Mouse (Mus musculus): ENCODE measurements around the gene Zfp536. TPM values are rescaled to one million over a fixed set of nuclear protein-coding genes. Genes with fewer than 3 reads are reported as not detected.

Gene Zfp536
- polyA plus RNA-seq, 1 experiment from 2014 or later, result 3.7 TPM

GRCm38 (mm10) chr7:37809908-37810307 is 36.5 kb upstream of the Zfp536 start:
- 88% methylated on average over 5 of the region's 5 CpGs for WGBS
- ATAC-seq (replicated peaks; ENCODE audit: low FRiP score, low read depth), result no peak
- Histone ChIP-seq H3K4me3 (replicated peaks; ENCODE audit: low read depth, low read length) (no peak overlapping the region), H3K9ac (ENCODE audit: low read depth, low read length) (no peak overlapping the region), H3K4me1 (replicated peaks; ENCODE audit: insufficient read depth, low read length) (no peaks in the 10 kb centered on the region), H3K27me3 (ENCODE audit: insufficient read depth, low read length) (no peaks in the 10 kb centered on the region), H3K4me2 (ENCODE audit: low read length) (no peak overlapping the region), H3K9me3 (replicated peaks; ENCODE audit: low read length) (no peaks in the 10 kb centered on the region), H3K36me3 (ENCODE audit: insufficient read depth, low read length) (no peaks in the 10 kb centered on the region), H3K27ac (no peak overlapping the region)
- TF ChIP-seq CTCF (IDR thresholded peaks at IDR 0.05; ENCODE audit: low read depth), result no peak
- no peak for DNase-seq (ENCODE audit: low spot score)

- Histone ChIP-seq H3K4me1 (replicated peaks; ENCODE audit: insufficient read depth, low read length) (no peaks in the 10 kb centered on the region), H3K9me3 (replicated peaks; ENCODE audit: low read length) (no peaks in the 10 kb centered on the region), H3K36me3 (ENCODE audit: insufficient read depth, low read length) (no peaks in the 10 kb centered on the region), H3K27me3 (ENCODE audit: insufficient read depth, low read length) (no peaks in the 10 kb centered on the region), H3K9ac (ENCODE audit: low read depth, low read length) (no peak overlapping the region), H3K27ac (no peak overlapping the region), H3K4me3 (replicated peaks; ENCODE audit: low read depth, low read length) (no peak overlapping the region), H3K4me2 (ENCODE audit: low read length) (no peak overlapping the region)
- WGBS, result 90% methylated on average over 4 of the region's 4 CpGs
- ATAC-seq (replicated peaks; ENCODE audit: low FRiP score, low read depth), result no peak
- no peak for TF ChIP-seq CTCF (IDR thresholded peaks at IDR 0.05; ENCODE audit: low read depth)
- no peak for DNase-seq (ENCODE audit: low spot score)
Observed at GRCm38 (mm10) chr7:37809001-37809400, 35.6 kb upstream of the Zfp536 start.

GRCm38 (mm10) chr7:37801160-37801559 is 27.7 kb upstream of the Zfp536 start:
- TF ChIP-seq CTCF (IDR thresholded peaks at IDR 0.05; ENCODE audit: low read depth), result no peak
- no peaks in the 10 kb centered on the region for H3K36me3 ChIP-seq (ENCODE audit: insufficient read depth, low read length)
- DNase-seq (ENCODE audit: low spot score) (no peak), ATAC-seq (replicated peaks; ENCODE audit: low FRiP score, low read depth) (no peak)
- no peak overlapping the region for H3K9ac ChIP-seq (ENCODE audit: low read depth, low read length)
- H3K27ac ChIP-seq, result no peak overlapping the region
- H3K4me3 ChIP-seq (replicated peaks; ENCODE audit: low read depth, low read length), result no peak overlapping the region
- no peaks in the 10 kb centered on the region for H3K27me3 ChIP-seq (ENCODE audit: insufficient read depth, low read length)
- no peak overlapping the region for H3K4me2 ChIP-seq (ENCODE audit: low read length)
- WGBS, result 61% methylated on average over 3 of the region's 3 CpGs
- H3K9me3 ChIP-seq (replicated peaks; ENCODE audit: low read length), result no peaks in the 10 kb centered on the region
- H3K4me1 ChIP-seq (replicated peaks; ENCODE audit: insufficient read depth, low read length), result no peaks in the 10 kb centered on the region

GRCm38 (mm10) chr7:37788721-37789120 is 15.3 kb upstream of the Zfp536 start:
- WGBS, result 71% methylated on average over 4 of the region's 4 CpGs
- Histone ChIP-seq H3K4me2 (ENCODE audit: low read length) (no peak overlapping the region), H3K36me3 (ENCODE audit: insufficient read depth, low read length) (no peaks in the 10 kb centered on the region), H3K4me3 (replicated peaks; ENCODE audit: low read depth, low read length) (no peak overlapping the region), H3K27me3 (ENCODE audit: insufficient read depth, low read length) (no peaks in the 10 kb centered on the region), H3K4me1 (replicated peaks; ENCODE audit: insufficient read depth, low read length) (no peaks in the 10 kb centered on the region), H3K9me3 (replicated peaks; ENCODE audit: low read length) (no peaks in the 10 kb centered on the region), H3K9ac (ENCODE audit: low read depth, low read length) (no peak overlapping the region), H3K27ac (no peak overlapping the region)
- no peak for DNase-seq (ENCODE audit: low spot score)
- ATAC-seq (replicated peaks; ENCODE audit: low FRiP score, low read depth), result no peak
- no peak for TF ChIP-seq CTCF (IDR thresholded peaks at IDR 0.05; ENCODE audit: low read depth)

- ATAC-seq (replicated peaks; ENCODE audit: low FRiP score, low read depth), result no peak
- peaks cover 22% of the 10 kb centered on the region for H3K27me3 ChIP-seq (ENCODE audit: insufficient read depth, low read length)
Observed at GRCm38 (mm10) chr7:37775502-37775901, 2.1 kb upstream of the Zfp536 start.

GRCm38 (mm10) chr7:37774463-37774970 is 1.1 kb upstream of the Zfp536 start:
- H3K27ac ChIP-seq, result no peak overlapping the region
- DNase-seq (ENCODE audit: low spot score) (no peak), ATAC-seq (replicated peaks; ENCODE audit: low FRiP score, low read depth) (no peak)
- H3K9ac ChIP-seq (ENCODE audit: low read depth, low read length), result no peak overlapping the region
- WGBS, result 51% methylated on average over 11 of the region's 11 CpGs
- H3K4me1 ChIP-seq (replicated peaks; ENCODE audit: insufficient read depth, low read length), result peaks cover 17% of the 10 kb centered on the region; the same call in 1 of the 2 replicates
- no peaks in the 10 kb centered on the region for H3K36me3 ChIP-seq (ENCODE audit: insufficient read depth, low read length)
- no peak for TF ChIP-seq CTCF (IDR thresholded peaks at IDR 0.05; ENCODE audit: low read depth)
- no peaks in the 10 kb centered on the region for H3K9me3 ChIP-seq (replicated peaks; ENCODE audit: low read length)
- H3K27me3 ChIP-seq (ENCODE audit: insufficient read depth, low read length), result peaks cover 29% of the 10 kb centered on the region
- no peak overlapping the region for H3K4me3 ChIP-seq (replicated peaks; ENCODE audit: low read depth, low read length)
- no peak overlapping the region for H3K4me2 ChIP-seq (ENCODE audit: low read length)

More at GRCm38 (mm10) chr7:37775502-37775901, 2.1 kb upstream of the Zfp536 start:
- peaks cover 12% of the 10 kb centered on the region; the same call in 1 of the 2 replicates for H3K4me1 ChIP-seq (replicated peaks; ENCODE audit: insufficient read depth, low read length)
- peak; percentile 71 for DNase-seq (ENCODE audit: low spot score)
- 4% methylated on average over 15 of the region's 15 CpGs for WGBS
- no peaks in the 10 kb centered on the region for H3K9me3 ChIP-seq (replicated peaks; ENCODE audit: low read length)
- no peak overlapping the region for H3K4me3 ChIP-seq (replicated peaks; ENCODE audit: low read depth, low read length)
- no peak overlapping the region for H3K4me2 ChIP-seq (ENCODE audit: low read length)
- no peak overlapping the region for H3K9ac ChIP-seq (ENCODE audit: low read depth, low read length)
- TF ChIP-seq CTCF (IDR thresholded peaks at IDR 0.05; ENCODE audit: low read depth), result peak; percentile 88
- H3K36me3 ChIP-seq (ENCODE audit: insufficient read depth, low read length), result no peaks in the 10 kb centered on the region
- no peak overlapping the region for H3K27ac ChIP-seq

GRCm38 (mm10) chr7:37773906-37774305 is 465 bp upstream of the Zfp536 start:
- peaks cover 35% of the 10 kb centered on the region for H3K27me3 ChIP-seq (ENCODE audit: insufficient read depth, low read length)
- 17% methylated on average over 5 of the region's 5 CpGs for WGBS
- no peak overlapping the region for H3K4me3 ChIP-seq (replicated peaks; ENCODE audit: low read depth, low read length)
- peaks cover 17% of the 10 kb centered on the region; the same call in 1 of the 2 replicates for H3K4me1 ChIP-seq (replicated peaks; ENCODE audit: insufficient read depth, low read length)
- ATAC-seq (replicated peaks; ENCODE audit: low FRiP score, low read depth) (no peak), DNase-seq (ENCODE audit: low spot score) (no peak)
- TF ChIP-seq CTCF (IDR thresholded peaks at IDR 0.05; ENCODE audit: low read depth), result no peak
- no peaks in the 10 kb centered on the region for H3K36me3 ChIP-seq (ENCODE audit: insufficient read depth, low read length)
- no peak overlapping the region for H3K9ac ChIP-seq (ENCODE audit: low read depth, low read length)
- peak overlapping the region; percentile 95 for H3K4me2 ChIP-seq (ENCODE audit: low read length)
- H3K27ac ChIP-seq, result no peak overlapping the region
- H3K9me3 ChIP-seq (replicated peaks; ENCODE audit: low read length), result no peaks in the 10 kb centered on the region

Data from kidney, postnatal 0 days (tissue).